Mouse (Mus musculus) midbrain, embryonic 13.5 days (tissue): ENCODE data around the gene Ifna5. TPM values are rescaled to one million over a fixed set of nuclear protein-coding genes. Genes with fewer than 3 reads are reported as not detected.
"Not testable (repeated sequence)": the region's sequence is repeated elsewhere in the genome, so short reads cannot be mapped to it uniquely, and the experiment has no call there.

Experiments used
- ATAC-seq: fragments of 200-750 bp; cut with Nextera tagmentation; 2 replicates; pipeline ENCODE4 v1.8.0; 2017; ENCODE audit warnings: mild to moderate bottlenecking, moderate TSS enrichment, moderate library complexity
- H3K27ac ChIP-seq: fragments of 300-500 bp; sonication (generic); 2 replicates; pipeline ENCODE4 v1.5.1; 2015; ENCODE audit warnings: inconsistent platforms, mild to moderate bottlenecking, moderate library complexity
- H3K27me3 ChIP-seq: fragments of 300-500 bp; sonication (generic); 2 replicates; pipeline ENCODE4 v1.6.1; 2015; ENCODE audit warnings: mild to moderate bottlenecking, inconsistent platforms
- H3K36me3 ChIP-seq: fragments of 300-500 bp; sonication (generic); 2 replicates; pipeline ENCODE4 v1.6.1; 2015; ENCODE audit warnings: mild to moderate bottlenecking, inconsistent platforms
- H3K4me1 ChIP-seq: fragments of 300-500 bp; sonication (generic); replicated peaks from 2 replicates; pipeline ENCODE4 v1.6.1; 2015; ENCODE audit warnings: inconsistent platforms
- H3K4me2 ChIP-seq: fragments of 300-500 bp; sonication (generic); replicated peaks from 2 replicates; pipeline ENCODE4 v1.6.1; 2015; ENCODE audit warnings: moderate library complexity, mild to moderate bottlenecking, inconsistent platforms
- H3K4me3 ChIP-seq: fragments of 300-500 bp; sonication (generic); replicated peaks from 2 replicates; pipeline ENCODE4 v1.5.1; 2015; ENCODE audit warnings: mild to moderate bottlenecking, inconsistent platforms
- H3K9ac ChIP-seq: fragments of 300-500 bp; sonication (generic); replicated peaks from 2 replicates; pipeline ENCODE4 v1.6.1; 2015; ENCODE audit warnings: mild to moderate bottlenecking, inconsistent platforms
- H3K9me3 ChIP-seq: fragments of 300-500 bp; sonication (generic); 2 replicates; pipeline ENCODE4 v1.6.1; 2016; ENCODE audit warnings: mild to moderate bottlenecking, inconsistent platforms
- WGBS: fragments of 180-500 bp; shearing (Covaris S2); methylation state at CpG from one replicate; pipeline ENCODE4 v1.1.7; 2015; 5-methylcytosine and 5-hydroxymethylcytosine counted together
- polyA plus RNA-seq: library from polyadenylated mRNA; unstranded; fragments of >200 nt; fragmentation: Nextera tagmentation; extraction: Ambion mirVana; gene quantifications from 2 replicates; pipeline ENCODE4 v1.2.1, GENCODE M21; 2015

The Ifna5 gene
- polyA plus RNA-seq, 1 experiment from 2014 or later: not detected

- not testable (repeated sequence) for H3K9ac ChIP-seq, H3K27me3 ChIP-seq, ATAC-seq, H3K9me3 ChIP-seq, H3K4me2 ChIP-seq, H3K4me3 ChIP-seq, H3K4me1 ChIP-seq, H3K27ac ChIP-seq, H3K36me3 ChIP-seq
Observed at GRCm38 (mm10) chr4:88827116-88827515, 8.2 kb upstream of the Ifna5 start, which contains the start of gene Ifna6. Gene Ifna6 (plus strand): TSS chr4:88827416.

GRCm38 (mm10) chr4:88830523-88830922 lies 4.8 kb upstream of the Ifna5 start:
- H3K27ac ChIP-seq: no peak overlapping the region
- 21% methylated on average over 4 of the region's 4 CpGs for WGBS
- no peaks in the 10 kb centered on the region for H3K9me3 ChIP-seq
- no peak overlapping the region for H3K4me2 ChIP-seq
- H3K27me3 ChIP-seq: no peaks in the 10 kb centered on the region
- ATAC-seq: no peak
- H3K4me1 ChIP-seq: no peaks in the 10 kb centered on the region
- H3K4me3 ChIP-seq: no peak overlapping the region
- H3K9ac ChIP-seq: no peak overlapping the region
- no peaks in the 10 kb centered on the region for H3K36me3 ChIP-seq

- no peaks in the 10 kb centered on the region for H3K9me3 ChIP-seq
- 53% methylated on average over 3 of the region's 3 CpGs for WGBS
- no peak overlapping the region for H3K27ac ChIP-seq
- H3K36me3 ChIP-seq: no peaks in the 10 kb centered on the region
- ATAC-seq: no peak
- H3K9ac ChIP-seq: no peak overlapping the region
- H3K27me3 ChIP-seq: no peaks in the 10 kb centered on the region
- no peak overlapping the region for H3K4me2 ChIP-seq
- no peak overlapping the region for H3K4me3 ChIP-seq
- H3K4me1 ChIP-seq: no peaks in the 10 kb centered on the region
Observed at GRCm38 (mm10) chr4:88838828-88839227, 3.5 kb downstream of the Ifna5 start.

GRCm38 (mm10) chr4:88840058-88840457 lies 4.7 kb downstream of the Ifna5 start:
- Histone ChIP-seq H3K4me3 (no peak overlapping the region), H3K9ac (no peak overlapping the region), H3K27me3 (no peaks in the 10 kb centered on the region), H3K27ac (no peak overlapping the region), H3K9me3 (no peaks in the 10 kb centered on the region), H3K4me1 (no peaks in the 10 kb centered on the region), H3K36me3 (no peaks in the 10 kb centered on the region), H3K4me2 (no peak overlapping the region)
- 87% methylated on average over 3 of the region's 3 CpGs for WGBS
- no peak for ATAC-seq

- no peaks in the 10 kb centered on the region for H3K36me3 ChIP-seq
- 44% methylated on average over 2 of the region's 2 CpGs for WGBS
- H3K27me3 ChIP-seq: no peaks in the 10 kb centered on the region
- no peak within 1 kb of the TSS for H3K27ac ChIP-seq
- ATAC-seq: no peak
- H3K4me1 ChIP-seq: no peaks in the 10 kb centered on the region
- no peaks in the 10 kb centered on the region for H3K9me3 ChIP-seq
- H3K4me2 ChIP-seq: no peak within 1 kb of the TSS
- no peak within 1 kb of the TSS for H3K4me3 ChIP-seq
- H3K9ac ChIP-seq: no peak within 1 kb of the TSS
Observed at GRCm38 (mm10) chr4:88841438-88841911, 6.2 kb downstream of the Ifna5 start, which contains the start of gene Ifna4. Gene Ifna4 (plus strand): TSS chr4:88841861.

GRCm38 (mm10) chr4:88845334-88845733 lies 10.0 kb downstream of the Ifna5 start:
- ATAC-seq: no peak
- Histone ChIP-seq H3K27me3 (no peaks in the 10 kb centered on the region), H3K4me1 (no peaks in the 10 kb centered on the region), H3K36me3 (no peaks in the 10 kb centered on the region), H3K4me3 (no peak overlapping the region), H3K4me2 (no peak overlapping the region), H3K9ac (no peak overlapping the region), H3K27ac (no peak overlapping the region), H3K9me3 (no peaks in the 10 kb centered on the region)
- 76% methylated on average over 2 of the region's 2 CpGs for WGBS

- no peaks in the 10 kb centered on the region for H3K27me3 ChIP-seq
- H3K9ac ChIP-seq: no peak within 1 kb of the TSS
- 76% methylated on average over 1 of the region's 1 CpGs for WGBS
- H3K4me2 ChIP-seq: no peak within 1 kb of the TSS
- no peak within 1 kb of the TSS for H3K4me3 ChIP-seq
- H3K9me3 ChIP-seq: no peaks in the 10 kb centered on the region
- no peak within 1 kb of the TSS for H3K27ac ChIP-seq
- ATAC-seq: no peak
- no peaks in the 10 kb centered on the region for H3K36me3 ChIP-seq
- H3K4me1 ChIP-seq: 0 out of 2 replicates have a peak, but pooled peaks cover 2% of the 10 kb centered on the region
Observed at GRCm38 (mm10) chr4:88849698-88850097, 14.4 kb downstream of the Ifna5 start, which contains the start of gene Ifna1. Gene Ifna1 (plus strand): TSS chr4:88850087.

- no peaks in the 10 kb centered on the region for H3K36me3 ChIP-seq
- no peaks in the 10 kb centered on the region for H3K9me3 ChIP-seq
- H3K4me3 ChIP-seq: no peak overlapping the region
- H3K9ac ChIP-seq: no peak overlapping the region
- no peaks in the 10 kb centered on the region for H3K27me3 ChIP-seq
- 0 out of 2 replicates have a peak, but pooled peaks cover 2% of the 10 kb centered on the region for H3K4me1 ChIP-seq
- no peak overlapping the region for H3K4me2 ChIP-seq
- WGBS: 16% methylated on average over 4 of the region's 4 CpGs
- H3K27ac ChIP-seq: no peak overlapping the region
- peak; percentile 48; the same call in 1 of the 2 replicates for ATAC-seq
Observed at GRCm38 (mm10) chr4:88851026-88851763, 15.9 kb downstream of the Ifna5 start.

GRCm38 (mm10) chr4:88859214-88859613 lies 23.9 kb downstream of the Ifna5 start:
- H3K27ac ChIP-seq: no peak overlapping the region
- no peak overlapping the region for H3K9ac ChIP-seq
- peaks cover 6% of the 10 kb centered on the region for H3K4me1 ChIP-seq
- peaks cover 5% of the 10 kb centered on the region; the same call in 1 of the 2 replicates for H3K27me3 ChIP-seq
- ATAC-seq: no peak
- H3K9me3 ChIP-seq: no peaks in the 10 kb centered on the region
- no peak overlapping the region for H3K4me3 ChIP-seq
- no peak overlapping the region for H3K4me2 ChIP-seq
- H3K36me3 ChIP-seq: no peaks in the 10 kb centered on the region

- peaks cover 12% of the 10 kb centered on the region for H3K4me1 ChIP-seq
- ATAC-seq: no peak
- H3K36me3 ChIP-seq: no peaks in the 10 kb centered on the region
- no peak overlapping the region for H3K9ac ChIP-seq
- no peak overlapping the region for H3K27ac ChIP-seq
- no peak overlapping the region for H3K4me2 ChIP-seq
- WGBS: 3% methylated on average over 7 of the region's 7 CpGs
- H3K4me3 ChIP-seq: no peak overlapping the region
- peaks cover 24% of the 10 kb centered on the region for H3K27me3 ChIP-seq
- H3K9me3 ChIP-seq: no peaks in the 10 kb centered on the region
Observed at GRCm38 (mm10) chr4:88863309-88863708, 28.0 kb downstream of the Ifna5 start.

- H3K4me1 ChIP-seq: peaks cover 12% of the 10 kb centered on the region
- peaks cover 29% of the 10 kb centered on the region for H3K27me3 ChIP-seq
- no peak overlapping the region for H3K4me2 ChIP-seq
- no peak for ATAC-seq
- no peak overlapping the region for H3K9ac ChIP-seq
- H3K9me3 ChIP-seq: no peaks in the 10 kb centered on the region
- H3K27ac ChIP-seq: no peak overlapping the region
- H3K36me3 ChIP-seq: no peaks in the 10 kb centered on the region
- 76% methylated on average over 9 of the region's 9 CpGs for WGBS
- H3K4me3 ChIP-seq: no peak overlapping the region
Observed at GRCm38 (mm10) chr4:88864599-88864998, 29.3 kb downstream of the Ifna5 start.

GRCm38 (mm10) chr4:88865011-88865569 lies 29.8 kb downstream of the Ifna5 start:
- H3K9ac ChIP-seq: no peak overlapping the region
- H3K27me3 ChIP-seq: peaks cover 29% of the 10 kb centered on the region
- no peak overlapping the region for H3K27ac ChIP-seq
- peaks cover 12% of the 10 kb centered on the region for H3K4me1 ChIP-seq
- no peak for ATAC-seq
- H3K4me3 ChIP-seq: no peak overlapping the region
- 58% methylated on average over 6 of the region's 6 CpGs for WGBS
- no peaks in the 10 kb centered on the region for H3K36me3 ChIP-seq
- no peaks in the 10 kb centered on the region for H3K9me3 ChIP-seq
- H3K4me2 ChIP-seq: no peak overlapping the region
